Mouse (Mus musculus) embryonic facial prominence, embryonic 11.5 days (tissue): ENCODE measurements around the gene Olfr843. TPM values are rescaled to one million over a fixed set of nuclear protein-coding genes. Genes with fewer than 3 reads are reported as not detected.

ENCODE experiments used
- ATAC-seq: fragments of 200-750 bp; cut with Nextera tagmentation; replicated peaks from 2 replicates; pipeline ENCODE4 v1.8.0; 2017; ENCODE audit warnings: low read depth; ENCODE audit not compliant: insufficient number of reproducible peaks, low FRiP score, low TSS enrichment
- DNase-seq: peaks from one replicate; pipeline ENCODE4 v3.0.0-alpha.2; 2015; ENCODE audit warnings: low spot score
- H3K27ac ChIP-seq: fragments of 300-500 bp; sonication (generic); replicated peaks from 2 replicates; pipeline ENCODE4 v1.5.1; 2014; ENCODE audit warnings: mild to moderate bottlenecking, low read depth, low read length, control low read depth
- H3K27me3 ChIP-seq: fragments of 300-500 bp; sonication (generic); 2 replicates; pipeline ENCODE4 v1.6.1; 2014; ENCODE audit warnings: mild to moderate bottlenecking, low read length, moderate library complexity, mixed read lengths; ENCODE audit not compliant: control insufficient read depth, insufficient read depth
- H3K36me3 ChIP-seq: fragments of 300-500 bp; sonication (generic); replicated peaks from 2 replicates; pipeline ENCODE4 v1.6.1; 2014; ENCODE audit warnings: low read depth, mild to moderate bottlenecking, low read length, moderate library complexity, mixed read lengths; ENCODE audit not compliant: control insufficient read depth, insufficient read depth
- H3K4me1 ChIP-seq: fragments of 300-500 bp; sonication (generic); 2 replicates; pipeline ENCODE4 v1.6.1; 2014; ENCODE audit warnings: low read length, mixed read lengths; ENCODE audit not compliant: control insufficient read depth, insufficient read depth
- H3K4me2 ChIP-seq: fragments of 300-500 bp; sonication (generic); 2 replicates; pipeline ENCODE4 v1.6.1; 2014; ENCODE audit warnings: low read depth, mild to moderate bottlenecking, control low read depth, low read length, moderate library complexity
- H3K4me3 ChIP-seq: fragments of 300-500 bp; sonication (generic); 2 replicates; pipeline ENCODE4 v1.5.1; 2014; ENCODE audit warnings: low read depth, low read length, control low read depth
- H3K9ac ChIP-seq: fragments of 300-500 bp; sonication (generic); replicated peaks from 2 replicates; pipeline ENCODE4 v1.6.1; 2014; ENCODE audit warnings: mild to moderate bottlenecking, control low read depth, low read length
- H3K9me3 ChIP-seq: fragments of 300-500 bp; sonication (generic); replicated peaks from 2 replicates; pipeline ENCODE4 v1.6.1; 2016; ENCODE audit warnings: mild to moderate bottlenecking, low read length, inconsistent platforms, mixed read lengths; ENCODE audit not compliant: control insufficient read depth
- WGBS: fragments of 180-500 bp; shearing (Covaris S2); extraction: QIAGEN DNeasy Blood & Tissue Kit; methylation state at CpG from one replicate; pipeline ENCODE4 v1.1.7; 2014; 5-methylcytosine and 5-hydroxymethylcytosine counted together
- polyA plus RNA-seq: library from polyadenylated mRNA; unstranded; fragments of >200 nt; fragmentation: Nextera tagmentation; extraction: Ambion mirVana; gene quantifications from 2 replicates; pipeline ENCODE4 v1.2.1, GENCODE M21; 2014

Gene Olfr843
- not detected in 2 replicates for polyA plus RNA-seq

DNA sequence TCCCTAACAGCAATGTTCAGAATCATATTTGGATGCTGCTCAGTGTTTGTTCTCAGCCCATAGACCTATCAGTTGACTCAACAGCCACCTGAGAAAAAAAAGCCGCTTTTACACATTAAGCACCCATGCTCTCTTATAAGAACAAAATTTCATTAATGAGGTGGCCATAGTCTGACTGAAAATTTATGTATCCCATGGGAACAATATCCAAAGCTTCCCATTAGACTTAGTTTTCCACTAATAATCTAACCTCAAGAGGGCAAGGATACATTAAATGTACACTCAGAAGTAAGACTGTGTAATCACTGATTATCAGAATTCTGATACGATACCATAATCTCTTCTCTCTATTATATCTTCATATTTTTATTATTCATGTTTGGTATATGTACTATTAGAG, at the start of gene Olfr843:
Olfr843 (minus strand) TSS at position 101 of the 400 bp plus-strand sequence.
- no peak for ATAC-seq
- H3K27ac ChIP-seq: no peak within 1 kb of the TSS
- DNase-seq: no peak
- H3K4me3 ChIP-seq: no peak within 1 kb of the TSS
- 85% methylated on average over 2 of the region's 2 CpGs for WGBS
- H3K4me1 ChIP-seq: no peaks in the 10 kb centered on the region
- H3K36me3 ChIP-seq: no peaks in the 10 kb centered on the region
- no peaks in the 10 kb centered on the region for H3K27me3 ChIP-seq
- H3K9ac ChIP-seq: no peak within 1 kb of the TSS
- H3K4me2 ChIP-seq: no peak within 1 kb of the TSS
- H3K9me3 ChIP-seq: no peaks in the 10 kb centered on the region

Other genes starting within 250 kb of the Olfr843 start
- gene Olfr835, start 219.3 kb downstream of the Olfr843 start, polyA plus RNA-seq: not detected in 2 replicates
- not detected in 2 replicates for gene Olfr836, start 131.6 kb downstream of the Olfr843 start, polyA plus RNA-seq
- gene Olfr837, start 115.7 kb downstream of the Olfr843 start, polyA plus RNA-seq: not detected in 2 replicates
- gene Olfr839-ps1, start 74.7 kb downstream of the Olfr843 start, polyA plus RNA-seq: not detected in 2 replicates
- not detected in 2 replicates for gene Olfr844, start 64.4 kb upstream of the Olfr843 start, polyA plus RNA-seq
- not detected in 2 replicates for gene Olfr845, start 84.5 kb upstream of the Olfr843 start, polyA plus RNA-seq
- not detected in 2 replicates for gene Olfr846, start 112.0 kb upstream of the Olfr843 start, polyA plus RNA-seq
- gene Olfr847, start 126.7 kb upstream of the Olfr843 start, polyA plus RNA-seq: not detected in 2 replicates
- gene Olfr849, start 188.3 kb upstream of the Olfr843 start, polyA plus RNA-seq: not detected in 2 replicates
- not detected in 2 replicates for gene Olfr850, start 226.3 kb upstream of the Olfr843 start, polyA plus RNA-seq
- not detected in 2 replicates for gene Olfr851, start 241.3 kb upstream of the Olfr843 start, polyA plus RNA-seq